Mouse (Mus musculus): ENCODE data around the gene Taf15. TPM values are rescaled to one million over a fixed set of nuclear protein-coding genes. Genes with fewer than 3 reads are reported as not detected.
A peak's percentile ranks its signal among the peaks of the same experiment; 100 is the strongest.

Gene Taf15
- polyA plus RNA-seq, 1 experiment from 2014 or later = 5.4 TPM

DNA sequence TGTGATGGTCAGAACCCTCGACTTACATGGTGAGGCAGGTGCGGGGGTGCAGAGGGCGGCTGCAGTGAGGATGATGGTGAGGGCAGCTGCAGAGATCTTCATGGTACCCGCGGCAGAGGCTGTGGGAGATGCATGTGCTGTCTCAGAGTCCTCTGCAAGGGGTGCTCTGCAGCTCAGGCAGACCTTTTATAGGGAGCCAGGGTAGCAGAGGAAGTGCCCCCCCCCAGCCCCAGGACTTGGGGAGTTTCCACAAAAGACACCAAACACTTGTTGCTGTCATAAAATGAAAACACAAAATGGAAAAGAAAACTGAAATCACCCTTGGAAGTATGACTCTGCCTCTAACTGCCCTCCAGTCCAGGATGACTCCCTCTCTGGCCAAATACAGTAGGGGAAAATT, 57.5 kb downstream of the Taf15 start, which contains the start of gene Ccl5:
TSS of gene Ccl5 (minus strand) at position 159 of the 400 bp plus-strand sequence.
- H3K9ac ChIP-seq (ENCODE audit: low read depth, low read length) = no peak within 1 kb of the TSS
- no peak within 1 kb of the TSS for H3K4me3 ChIP-seq (ENCODE audit: low read depth, low read length)
- H3K4me2 ChIP-seq (replicated peaks; ENCODE audit: low read depth) = no peak within 1 kb of the TSS
- H3K9me3 ChIP-seq (ENCODE audit: control insufficient read depth) = no peaks in the 10 kb centered on the region
- H3K27me3 ChIP-seq (replicated peaks; ENCODE audit: control insufficient read depth, insufficient read depth, low read length) = no peaks in the 10 kb centered on the region
- no peak within 1 kb of the TSS for H3K27ac ChIP-seq (ENCODE audit: low read depth, low read length)
- H3K4me1 ChIP-seq (replicated peaks; ENCODE audit: control insufficient read depth, insufficient read depth, low read length) = no peaks in the 10 kb centered on the region
- 86% methylated on average over 5 of the region's 5 CpGs for WGBS
- no peaks in the 10 kb centered on the region for H3K36me3 ChIP-seq (ENCODE audit: control insufficient read depth, insufficient read depth)
- no peak for TF ChIP-seq CTCF (IDR thresholded peaks at IDR 0.05; ENCODE audit: low read depth)
- ATAC-seq = no peak

DNA sequence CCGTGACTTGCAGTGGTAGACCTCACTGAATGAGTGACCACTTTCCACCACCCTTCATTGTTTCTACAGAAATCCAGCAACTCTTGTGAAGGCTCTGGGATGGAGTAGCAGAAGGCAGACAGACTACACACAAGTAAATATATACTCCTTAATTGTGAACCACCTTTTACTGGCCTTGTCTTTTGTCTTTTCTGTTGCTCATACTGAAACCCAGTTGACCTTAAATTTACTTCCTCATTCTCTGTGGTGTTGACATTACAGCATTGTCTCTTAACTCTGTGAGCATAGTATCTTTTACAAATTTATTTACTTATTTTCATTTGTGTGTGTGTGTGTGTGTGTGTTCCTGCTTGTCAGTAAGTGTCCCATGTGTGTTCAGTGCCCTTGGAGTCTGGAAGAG, 60.3 kb downstream of the Taf15 start:
- 100% methylated on average over 1 of the region's 1 CpGs for WGBS
- no peak for ATAC-seq

DNA sequence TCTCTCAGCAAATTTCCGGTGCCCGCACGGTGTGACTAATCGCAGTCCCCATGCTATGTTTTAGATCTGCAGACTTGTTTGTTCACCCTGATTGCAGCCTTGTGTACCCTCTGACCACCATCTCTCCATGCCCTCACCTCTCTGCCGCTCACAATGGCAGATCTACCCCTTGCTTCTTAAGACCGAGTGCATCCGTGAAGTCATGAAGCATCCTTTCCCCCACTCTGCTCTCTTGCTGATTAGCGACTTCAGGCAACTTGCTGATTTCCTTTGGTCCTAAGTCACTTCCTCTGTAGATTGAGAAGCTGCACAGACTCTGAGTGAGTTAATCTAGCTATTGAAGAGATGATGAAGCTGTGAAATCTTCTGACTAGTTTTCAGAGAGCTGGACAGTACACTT, 61.3 kb downstream of the Taf15 start:
- Histone ChIP-seq H3K4me3 (ENCODE audit: low read depth, low read length) (no peak overlapping the region), H3K9me3 (ENCODE audit: control insufficient read depth) (no peaks in the 10 kb centered on the region), H3K4me1 (replicated peaks; ENCODE audit: control insufficient read depth, insufficient read depth, low read length) (no peaks in the 10 kb centered on the region), H3K27ac (ENCODE audit: low read depth, low read length) (no peak overlapping the region), H3K9ac (ENCODE audit: low read depth, low read length) (no peak overlapping the region), H3K27me3 (replicated peaks; ENCODE audit: control insufficient read depth, insufficient read depth, low read length) (no peaks in the 10 kb centered on the region), H3K36me3 (ENCODE audit: control insufficient read depth, insufficient read depth) (no peaks in the 10 kb centered on the region), H3K4me2 (replicated peaks; ENCODE audit: low read depth) (peak overlapping the region; percentile 43; the same call in 1 of the 2 replicates)
- no peak for TF ChIP-seq CTCF (IDR thresholded peaks at IDR 0.05; ENCODE audit: low read depth)
- no peak for ATAC-seq
- 74% methylated on average over 8 of the region's 8 CpGs for WGBS

More for the DNA sequence above, 60.3 kb downstream of the Taf15 start:
- no peak overlapping the region for H3K9ac ChIP-seq (ENCODE audit: low read depth, low read length)
- TF ChIP-seq CTCF (IDR thresholded peaks at IDR 0.05; ENCODE audit: low read depth) = no peak
- H3K27ac ChIP-seq (ENCODE audit: low read depth, low read length) = no peak overlapping the region
- H3K9me3 ChIP-seq (ENCODE audit: control insufficient read depth) = no peaks in the 10 kb centered on the region
- no peak overlapping the region for H3K4me3 ChIP-seq (ENCODE audit: low read depth, low read length)
- H3K36me3 ChIP-seq (ENCODE audit: control insufficient read depth, insufficient read depth) = no peaks in the 10 kb centered on the region
- no peak overlapping the region for H3K4me2 ChIP-seq (replicated peaks; ENCODE audit: low read depth)
- no peaks in the 10 kb centered on the region for H3K27me3 ChIP-seq (replicated peaks; ENCODE audit: control insufficient read depth, insufficient read depth, low read length)
- H3K4me1 ChIP-seq (replicated peaks; ENCODE audit: control insufficient read depth, insufficient read depth, low read length) = no peaks in the 10 kb centered on the region

DNA sequence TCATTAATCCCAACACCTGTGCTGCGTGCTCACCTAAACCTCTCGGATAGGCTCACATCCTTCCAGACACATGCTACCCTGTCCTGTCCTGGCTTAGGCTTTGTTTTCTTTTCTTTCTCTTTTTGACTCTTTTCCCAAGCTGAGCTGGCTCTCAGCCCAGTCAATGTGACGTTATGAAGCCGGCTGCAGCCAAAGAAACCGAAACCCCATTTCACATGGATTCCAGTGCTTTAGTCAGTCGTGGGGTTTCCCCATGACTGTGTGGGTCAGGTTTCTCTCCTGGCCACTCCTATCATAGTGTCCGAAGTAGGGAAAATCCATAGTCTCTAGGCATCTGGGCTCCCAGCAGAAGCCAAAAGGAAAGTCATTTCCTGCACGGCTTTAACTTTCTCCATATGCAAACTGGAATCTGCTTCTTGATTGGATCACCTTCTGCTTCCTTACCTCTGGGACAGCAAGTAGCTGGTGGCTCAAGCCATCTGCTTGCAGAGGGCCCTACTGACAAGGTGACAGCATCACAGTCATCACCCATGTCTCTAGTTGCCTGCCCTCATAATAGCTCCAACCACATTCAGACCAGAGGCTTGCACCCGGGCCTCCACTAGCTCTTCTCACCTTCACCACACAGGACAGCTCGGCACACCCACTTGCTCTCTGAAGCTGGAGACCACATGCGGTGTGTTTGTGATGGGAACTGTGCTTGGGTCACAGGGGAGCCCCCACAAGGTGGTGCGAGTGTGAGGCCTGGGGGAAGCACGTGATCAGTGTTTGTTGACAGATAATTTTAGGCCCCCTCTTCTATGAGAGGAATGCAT, 61.9 kb downstream of the Taf15 start:
- Histone ChIP-seq H3K27ac (ENCODE audit: low read depth, low read length) (no peak overlapping the region), H3K36me3 (ENCODE audit: control insufficient read depth, insufficient read depth) (no peaks in the 10 kb centered on the region), H3K4me2 (replicated peaks; ENCODE audit: low read depth) (peak overlapping the region; percentile 43), H3K27me3 (replicated peaks; ENCODE audit: control insufficient read depth, insufficient read depth, low read length) (no peaks in the 10 kb centered on the region), H3K4me1 (replicated peaks; ENCODE audit: control insufficient read depth, insufficient read depth, low read length) (no peaks in the 10 kb centered on the region), H3K9me3 (ENCODE audit: control insufficient read depth) (no peaks in the 10 kb centered on the region), H3K4me3 (ENCODE audit: low read depth, low read length) (no peak overlapping the region), H3K9ac (ENCODE audit: low read depth, low read length) (no peak overlapping the region)
- 44% methylated on average over 13 of the region's 13 CpGs for WGBS
- ATAC-seq = no peak
- TF ChIP-seq CTCF (IDR thresholded peaks at IDR 0.05; ENCODE audit: low read depth) = no peak

DNA sequence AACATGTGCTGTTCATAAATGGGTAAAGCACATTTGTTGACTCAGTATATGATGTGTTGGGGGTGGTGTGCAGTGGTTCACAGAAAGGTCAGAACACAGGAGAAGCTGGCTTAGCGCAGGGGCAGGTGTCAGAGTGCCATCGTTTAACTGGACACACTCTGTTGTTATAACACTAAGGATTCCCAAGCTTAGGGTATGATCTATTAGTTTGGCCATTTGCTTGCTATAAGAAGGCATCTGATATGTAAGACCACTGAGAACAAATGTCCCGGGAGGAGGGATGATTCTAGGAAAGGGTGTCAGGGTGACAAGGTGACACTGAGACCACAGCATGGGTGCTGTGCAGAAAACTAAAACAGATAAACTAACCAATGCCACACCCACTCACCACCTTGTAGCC, 63.9 kb downstream of the Taf15 start:
- no peak for ATAC-seq
- no peak overlapping the region for H3K4me2 ChIP-seq (replicated peaks; ENCODE audit: low read depth)
- no peaks in the 10 kb centered on the region for H3K4me1 ChIP-seq (replicated peaks; ENCODE audit: control insufficient read depth, insufficient read depth, low read length)
- no peaks in the 10 kb centered on the region for H3K36me3 ChIP-seq (ENCODE audit: control insufficient read depth, insufficient read depth)
- no peak for TF ChIP-seq CTCF (IDR thresholded peaks at IDR 0.05; ENCODE audit: low read depth)
- H3K27ac ChIP-seq (ENCODE audit: low read depth, low read length) = no peak overlapping the region
- H3K9me3 ChIP-seq (ENCODE audit: control insufficient read depth) = no peaks in the 10 kb centered on the region
- WGBS = 67% methylated on average over 3 of the region's 3 CpGs
- no peak overlapping the region for H3K9ac ChIP-seq (ENCODE audit: low read depth, low read length)
- H3K27me3 ChIP-seq (replicated peaks; ENCODE audit: control insufficient read depth, insufficient read depth, low read length) = no peaks in the 10 kb centered on the region
- H3K4me3 ChIP-seq (ENCODE audit: low read depth, low read length) = no peak overlapping the region

DNA sequence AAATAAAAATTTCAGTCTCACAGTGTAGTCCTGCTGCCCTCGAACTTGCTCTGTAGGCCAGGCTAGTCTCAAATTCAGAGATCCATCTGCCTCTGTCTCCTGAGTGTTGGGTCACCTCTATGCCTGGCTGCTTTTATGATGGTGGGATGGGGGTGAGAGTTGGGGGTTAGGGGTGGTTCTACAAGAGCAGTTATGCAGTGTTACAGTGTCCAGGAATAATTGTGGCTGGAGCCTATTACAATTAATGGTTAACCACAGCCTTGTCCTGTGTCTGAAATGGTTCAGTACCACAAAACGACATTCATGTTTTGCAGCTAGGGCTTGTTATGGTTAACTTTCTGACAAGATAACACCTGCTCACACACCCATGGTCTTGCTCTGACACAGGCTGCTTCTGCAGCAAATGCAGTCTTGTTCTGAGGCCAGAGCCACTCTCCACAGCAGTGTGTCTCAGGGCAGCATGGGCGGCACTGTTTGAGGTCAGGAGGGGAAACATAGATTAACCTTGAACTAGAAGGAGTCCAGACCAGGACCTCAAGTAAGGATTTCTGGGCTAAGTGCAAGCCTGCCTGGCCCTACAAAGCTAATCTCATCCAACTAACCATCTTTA, 65.9 kb downstream of the Taf15 start:
- Histone ChIP-seq H3K4me3 (ENCODE audit: low read depth, low read length) (no peak overlapping the region), H3K27me3 (replicated peaks; ENCODE audit: control insufficient read depth, insufficient read depth, low read length) (no peaks in the 10 kb centered on the region), H3K36me3 (ENCODE audit: control insufficient read depth, insufficient read depth) (no peaks in the 10 kb centered on the region), H3K9me3 (ENCODE audit: control insufficient read depth) (no peaks in the 10 kb centered on the region), H3K4me1 (replicated peaks; ENCODE audit: control insufficient read depth, insufficient read depth, low read length) (no peaks in the 10 kb centered on the region), H3K4me2 (replicated peaks; ENCODE audit: low read depth) (no peak overlapping the region), H3K27ac (ENCODE audit: low read depth, low read length) (no peak overlapping the region), H3K9ac (ENCODE audit: low read depth, low read length) (no peak overlapping the region)
- no peak for ATAC-seq
- no peak for TF ChIP-seq CTCF (IDR thresholded peaks at IDR 0.05; ENCODE audit: low read depth)
- WGBS = 48% methylated on average over 3 of the region's 3 CpGs

Data from intestine, postnatal 0 days (tissue).